Mouse (Mus musculus) midbrain, embryonic 10.5 days (tissue): ENCODE results near the gene Top2b. TPM values are rescaled to one million over a fixed set of nuclear protein-coding genes. Genes with fewer than 3 reads are reported as not detected.

Experiments used
- polyA plus RNA-seq: library from polyadenylated mRNA; unstranded; fragments of >200 nt; fragmentation: Nextera tagmentation; extraction: Ambion mirVana; gene quantifications from 2 replicates; pipeline ENCODE4 v1.2.1, GENCODE M21; 2016

Top2b gene
- polyA plus RNA-seq, 1 experiment from 2014 or later = 64.5 TPM

Other genes with a start within 250 kb of the Top2b start
- gene Ngly1, start 115.9 kb upstream of the Top2b start, polyA plus RNA-seq = 14.3 and 18.5 TPM in 2 replicates
- gene Oxsm, start 115.4 kb upstream of the Top2b start, polyA plus RNA-seq = 1.7 and 1.9 TPM in 2 replicates